Mouse (Mus musculus): Measurements from ENCODE around the gene Irgq. TPM values are rescaled to one million over a fixed set of nuclear protein-coding genes. Genes with fewer than 3 reads are reported as not detected.

The Irgq gene
- total and polyA plus RNA-seq, 3 experiments: 4.7 to 5.8 TPM; not detected in 1

DNA sequence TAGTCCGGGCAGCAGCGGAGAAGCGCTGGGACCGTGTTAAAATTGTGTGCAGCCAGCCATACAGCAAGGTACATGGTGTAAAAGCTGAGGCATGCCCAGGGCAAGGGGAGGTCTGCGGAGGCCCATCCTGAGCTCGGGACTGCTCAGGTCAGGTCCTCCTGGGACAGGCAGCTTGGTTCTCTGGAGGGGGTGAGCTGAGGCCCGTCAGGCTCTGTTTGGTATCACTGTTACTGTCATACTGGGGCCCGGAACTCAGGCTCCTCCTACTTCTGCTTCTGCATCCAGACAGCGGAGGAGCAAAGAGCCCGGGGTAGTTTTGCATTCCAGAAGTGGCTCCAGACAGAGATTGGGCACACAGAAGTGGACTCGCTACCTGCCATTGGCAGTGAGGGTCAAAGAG lies 35.1 kb downstream of the Irgq start:
- peaks cover 0 to 3% of the 10 kb centered on the region in 2 experiments; a peak in 2 of 4 replicates for H3K36me3 ChIP-seq (ENCODE audit: control insufficient read depth in 1 of 2, insufficient read depth in 2 of 2, low read length in 2 of 2)
- TF ChIP-seq EP300 (IDR thresholded peaks at IDR 0.05; ENCODE audit: low read depth in 1 of 2, low read length in 2 of 2) (no peak), ZNF384 (IDR thresholded peaks at IDR 0.05; ENCODE audit: low read depth, low read length) (no peak), USF1 (IDR thresholded peaks at IDR 0.05; ENCODE audit: low read depth, low read length) (no peak), CTCF (IDR thresholded peaks at IDR 0.05 in 2 of 3, conservative IDR thresholded peaks at IDR 0.05 in 1 of 3; ENCODE audit: control insufficient read depth in 1 of 3, insufficient read depth in 1 of 3, low read depth in 2 of 3, low read length in 3 of 3, poor library complexity in 1 of 3, severe bottlenecking in 1 of 3) (no peak), ZKSCAN1 (IDR thresholded peaks at IDR 0.05; ENCODE audit: low read depth, low read length) (no peak), BHLHE40 (IDR thresholded peaks at IDR 0.05; ENCODE audit: borderline replicate concordance, low read depth, low read length) (no peak), ETS1 (IDR thresholded peaks at IDR 0.05; ENCODE audit: low read depth, low read length) (no peak), MAX (IDR thresholded peaks at IDR 0.05; ENCODE audit: low read length) (no peak), SMC3 (IDR thresholded peaks at IDR 0.05; ENCODE audit: low read depth, low read length) (no peak), HCFC1 (IDR thresholded peaks at IDR 0.05; ENCODE audit: low read depth, low read length) (no peak), TCF12 (IDR thresholded peaks at IDR 0.05; ENCODE audit: low read depth, low read length) (no peak), USF2 (IDR thresholded peaks at IDR 0.05; ENCODE audit: borderline replicate concordance in 1 of 2, insufficient read depth in 1 of 2, low read depth in 1 of 2, low read length in 2 of 2) (no peak), KAT2A (conservative IDR thresholded peaks at IDR 0.05; ENCODE audit: low read depth, low read length) (no peak), MAZ (IDR thresholded peaks at IDR 0.05; ENCODE audit: low read depth, low read length) (no peak), MYB (IDR thresholded peaks at IDR 0.05; ENCODE audit: low read depth, low read length) (no peak), JUND (IDR thresholded peaks at IDR 0.05; ENCODE audit: low read depth, low read length) (no peak)
- no peak overlapping the region for H3K9ac ChIP-seq (ENCODE audit: control insufficient read depth, low read depth, low read length, poor library complexity, severe bottlenecking)
- no peaks in the 10 kb centered on the region for H3K9me3 ChIP-seq (replicated peaks; ENCODE audit: insufficient read depth, low read length)
- H3K79me2 ChIP-seq (ENCODE audit: control insufficient read depth, insufficient read depth, low read length, poor library complexity): no peaks in the 10 kb centered on the region
- DNase-seq (ENCODE audit: low read depth, low spot score): no peak
- no peaks in the 10 kb centered on the region for H3K4me1 ChIP-seq (ENCODE audit: control insufficient read depth in 1 of 2, insufficient read depth in 2 of 2, low read length in 2 of 2)
- no peaks in the 10 kb centered on the region for H3K27me3 ChIP-seq (ENCODE audit: control insufficient read depth in 1 of 2, insufficient read depth in 2 of 2, low read length in 2 of 2)
- H3K4me3 ChIP-seq (ENCODE audit: control insufficient read depth in 1 of 2, insufficient read depth in 1 of 2, low read depth in 2 of 2, low read length in 2 of 2): no peak overlapping the region
- no peak overlapping the region for H3K27ac ChIP-seq (ENCODE audit: control insufficient read depth, low read depth, low read length)

DNA sequence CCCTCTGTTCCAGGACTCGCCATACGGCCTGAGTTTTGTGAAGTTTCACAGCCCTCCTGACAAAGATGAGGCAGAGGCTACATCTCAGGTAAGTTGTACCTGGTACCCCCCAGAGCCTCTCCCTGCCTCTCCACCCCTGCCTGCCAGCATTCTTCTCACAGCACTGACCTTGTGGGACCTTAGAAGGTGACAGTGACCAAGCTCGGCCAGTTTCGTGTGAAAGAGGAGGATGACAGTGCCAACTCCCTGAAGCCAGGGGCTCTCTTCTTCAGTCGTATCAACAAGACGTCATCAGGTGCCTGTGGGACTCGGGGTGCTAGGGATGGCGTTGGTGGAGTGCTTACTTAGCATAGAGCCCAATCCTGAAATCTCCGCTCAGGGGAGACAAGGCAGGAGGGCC lies 35.7 kb downstream of the Irgq start:
- TF ChIP-seq JUND (IDR thresholded peaks at IDR 0.05; ENCODE audit: low read depth, low read length): no peak
- no peak for TF ChIP-seq RAD21 (IDR thresholded peaks at IDR 0.05; ENCODE audit: low read depth, low read length)
- TF ChIP-seq POLR2AphosphoS5 (IDR thresholded peaks at IDR 0.05; ENCODE audit: borderline replicate concordance, low read depth, low read length): no peak
- no peak for TF ChIP-seq USF2 (IDR thresholded peaks at IDR 0.05; ENCODE audit: borderline replicate concordance in 1 of 2, insufficient read depth in 1 of 2, low read depth in 1 of 2, low read length in 2 of 2)
- TF ChIP-seq UBTF (IDR thresholded peaks at IDR 0.05; ENCODE audit: borderline replicate concordance, insufficient read depth, low read depth, low read length): no peak
- no peak for TF ChIP-seq POLR2A (IDR thresholded peaks at IDR 0.05; ENCODE audit: control insufficient read depth in 1 of 2, insufficient read depth in 1 of 2, low read depth in 1 of 2, low read length in 2 of 2, poor library complexity in 1 of 2)
- no peak for TF ChIP-seq GATA1 (IDR thresholded peaks at IDR 0.05; ENCODE audit: low read depth, low read length)
- no peak for DNase-seq (ENCODE audit: low read depth, low spot score)
- Histone ChIP-seq H3K9ac (ENCODE audit: control insufficient read depth, low read depth, low read length, poor library complexity, severe bottlenecking) (no peak overlapping the region), H3K36me3 (ENCODE audit: control insufficient read depth in 1 of 2, insufficient read depth in 2 of 2, low read length in 2 of 2) (peaks cover 0 to 3% of the 10 kb centered on the region in 2 experiments; a peak in 2 of 4 replicates), H3K27me3 (ENCODE audit: control insufficient read depth in 1 of 2, insufficient read depth in 2 of 2, low read length in 2 of 2) (no peaks in the 10 kb centered on the region), H3K9me3 (replicated peaks; ENCODE audit: insufficient read depth, low read length) (no peaks in the 10 kb centered on the region), H3K4me3 (ENCODE audit: control insufficient read depth in 1 of 2, insufficient read depth in 1 of 2, low read depth in 2 of 2, low read length in 2 of 2) (no peak overlapping the region), H3K4me1 (ENCODE audit: control insufficient read depth in 1 of 2, insufficient read depth in 2 of 2, low read length in 2 of 2) (no peaks in the 10 kb centered on the region), H3K27ac (ENCODE audit: control insufficient read depth, low read depth, low read length) (no peak overlapping the region), H3K79me2 (ENCODE audit: control insufficient read depth, insufficient read depth, low read length, poor library complexity) (no peaks in the 10 kb centered on the region)

Data from MEL (cell line).